In genomic region chrX:155903108-155903507, GRCm38 (mm10) we compare ENCODE assay signal across 27 mouse cellular contexts.
A peak's percentile ranks its signal among the peaks of the same experiment; 100 is the strongest.
DNase-seq lines count a peak whose midpoint lies in the region; ATAC-seq and TF ChIP-seq lines count a peak whose summit lies in the region.
"Had no signal": no experiment of that assay in that cellular context is flagged by ENCODE, and none has a peak within 500 bp of the region (broad histone marks: within the 10 kb centered on the region; RNA-seq: fewer than 3 reads in every experiment).

No protein-coding gene starts in this region.

- H3K4me1 ChIP-seq in hindbrain, postnatal 0 days (ENCODE audit: insufficient read depth, low read length) = no peaks in the 10 kb centered on the region
- H3K4me1 ChIP-seq in hindbrain, embryonic 14.5 days (replicated peaks; ENCODE audit: control insufficient read depth, insufficient read depth, low read length) = no peaks in the 10 kb centered on the region
- H3K4me1 ChIP-seq: heart, embryonic 13.5 days; hindbrain, embryonic 12.5 days; limb, embryonic 10.5 days; limb, embryonic 15.5 days; liver, embryonic 13.5 days; megakaryocyte, embryonic 14.5 days; stomach, embryonic 15.5 days had no signal

- DNase-seq in embryo, embryonic 11 days = peak; percentile 1
- DNase-seq in embryo, embryonic 10 days (ENCODE audit: low spot score) = no peak
- peak; percentile 15 for DNase-seq in hindbrain, postnatal 0 days (ENCODE audit: low spot score)
- DNase-seq in hindbrain, embryonic 14.5 days (ENCODE audit: low spot score) = no peak
- DNase-seq in ES-CJ7 (ENCODE audit: low read depth, low spot score) (peak; percentile 8), ZHBTc4 (ENCODE audit: low read depth, low spot score) (peak; percentile 13)
- DNase-seq in heart, postnatal 4 days = no peak
- DNase-seq: adrenal gland, postnatal 10 days; cerebellum, adult 11-12 months; cerebellum, adult 9-11 months; gastrocnemius, postnatal 10 days; heart, postnatal 10 days; kidney, postnatal 4 days; liver, embryonic 13.5 days; lung, adult 18-20 months; lung, postnatal 4 days; midbrain, embryonic 14.5 days; right cerebral cortex, postnatal 25 days; thymus, postnatal 14 days had no signal

- H3K27ac ChIP-seq in hindbrain, postnatal 0 days = no peak overlapping the region
- no peak overlapping the region for H3K27ac ChIP-seq in hindbrain, embryonic 14.5 days
- H3K27ac ChIP-seq: heart, embryonic 13.5 days; hindbrain, embryonic 12.5 days; limb, embryonic 10.5 days; limb, embryonic 15.5 days; liver, embryonic 13.5 days; stomach, embryonic 15.5 days had no signal

- H3K36me3 ChIP-seq in hindbrain, postnatal 0 days (ENCODE audit: insufficient read depth, low read length) = no peaks in the 10 kb centered on the region
- H3K36me3 ChIP-seq in hindbrain, embryonic 14.5 days (replicated peaks; ENCODE audit: control insufficient read depth, insufficient read depth) = no peaks in the 10 kb centered on the region
- H3K36me3 ChIP-seq: heart, embryonic 13.5 days; hindbrain, embryonic 12.5 days; limb, embryonic 10.5 days; limb, embryonic 15.5 days; liver, embryonic 13.5 days; stomach, embryonic 15.5 days had no signal

- no peak for ATAC-seq in hindbrain, postnatal 0 days
- no peak for ATAC-seq in hindbrain, embryonic 14.5 days (ENCODE audit: low FRiP score)
- ATAC-seq: intestine, postnatal 0 days; lung, postnatal 0 days had no signal

- TF ChIP-seq CTCF in hindbrain, postnatal 0 days (IDR thresholded peaks at IDR 0.05; ENCODE audit: low read depth) = no peak

- H3K9ac ChIP-seq in hindbrain, postnatal 0 days (replicated peaks; ENCODE audit: low read length) = no peak overlapping the region
- H3K9ac ChIP-seq in hindbrain, embryonic 14.5 days = no peak overlapping the region
- H3K9ac ChIP-seq: heart, embryonic 13.5 days; hindbrain, embryonic 12.5 days; limb, embryonic 15.5 days; liver, embryonic 13.5 days; stomach, embryonic 15.5 days had no signal

- 13% methylated on average over 1 of the region's 1 CpGs for WGBS in hindbrain, postnatal 0 days
- WGBS in hindbrain, embryonic 14.5 days = 11% methylated on average over 1 of the region's 1 CpGs

- H3K9me3 ChIP-seq in hindbrain, postnatal 0 days (ENCODE audit: low read length) = no peaks in the 10 kb centered on the region
- no peaks in the 10 kb centered on the region for H3K9me3 ChIP-seq in hindbrain, embryonic 14.5 days (ENCODE audit: control insufficient read depth, low read length)
- H3K9me3 ChIP-seq: heart, embryonic 13.5 days; hindbrain, embryonic 12.5 days; limb, embryonic 10.5 days; limb, embryonic 15.5 days; liver, embryonic 13.5 days; megakaryocyte, embryonic 14.5 days; stomach, embryonic 15.5 days had no signal

- H3K27me3 ChIP-seq in hindbrain, postnatal 0 days (ENCODE audit: insufficient read depth, low read length) = no peaks in the 10 kb centered on the region
- no peaks in the 10 kb centered on the region for H3K27me3 ChIP-seq in hindbrain, embryonic 14.5 days (ENCODE audit: control insufficient read depth, insufficient read depth, low read length)
- H3K27me3 ChIP-seq: heart, embryonic 13.5 days; hindbrain, embryonic 12.5 days; limb, embryonic 15.5 days; liver, embryonic 13.5 days; megakaryocyte, embryonic 14.5 days; stomach, embryonic 15.5 days had no signal

- no peak overlapping the region for H3K4me3 ChIP-seq in hindbrain, postnatal 0 days (ENCODE audit: low read length)
- no peak overlapping the region for H3K4me3 ChIP-seq in hindbrain, embryonic 14.5 days (replicated peaks; ENCODE audit: low read length)
- H3K4me3 ChIP-seq: heart, embryonic 13.5 days; hindbrain, embryonic 12.5 days; limb, embryonic 10.5 days; limb, embryonic 15.5 days; liver, embryonic 13.5 days; megakaryocyte, embryonic 14.5 days; stomach, embryonic 15.5 days had no signal

- H3K4me2 ChIP-seq in hindbrain, postnatal 0 days (ENCODE audit: low read depth, low read length) = no peak overlapping the region
- H3K4me2 ChIP-seq in hindbrain, embryonic 14.5 days (replicated peaks) = no peak overlapping the region
- H3K4me2 ChIP-seq: heart, embryonic 13.5 days; hindbrain, embryonic 12.5 days; limb, embryonic 15.5 days; liver, embryonic 13.5 days; stomach, embryonic 15.5 days had no signal

Comparison
In these comparisons a context has a peak if more than half of its experiments do, and no peak if none do; other contexts are left out.
1. DNase-seq: peak in embryo, embryonic 11 days (single experiment), hindbrain, postnatal 0 days (single experiment), ES-CJ7 (single experiment) and ZHBTc4 (single experiment); none in embryo, embryonic 10 days (single experiment), hindbrain, embryonic 14.5 days (single experiment) and heart, postnatal 4 days (single experiment).